Mouse (Mus musculus) left cerebral cortex, postnatal 10 days (tissue): ENCODE data around the gene Slc6a6. TPM values are rescaled to one million over a fixed set of nuclear protein-coding genes. Genes with fewer than 3 reads are reported as not detected.

Source experiments
- DNase-seq, 2 experiments: peaks; one replicate each; pipeline ENCODE4 v3.0.0; 2021 to 2022; ENCODE audit warnings: low spot score in 2 of 2, mixed read lengths in 1 of 2; ENCODE audit errors: extremely low spot score in 1 of 2
- intact Hi-C: fragments of 180-260 bp; cut with DNase I; formaldehyde crosslinking; loops from one replicate; pipeline ENCODE4 v1.15.1; 2025
- total RNA-seq, 2 experiments: library from RNA; stranded (reverse); gene quantifications; 2 replicates each; pipeline ENCODE4 v1.2.3; 2021

Gene Slc6a6
- total RNA-seq, 2 experiments from 2014 or later = 198 to 215 TPM

DNA sequence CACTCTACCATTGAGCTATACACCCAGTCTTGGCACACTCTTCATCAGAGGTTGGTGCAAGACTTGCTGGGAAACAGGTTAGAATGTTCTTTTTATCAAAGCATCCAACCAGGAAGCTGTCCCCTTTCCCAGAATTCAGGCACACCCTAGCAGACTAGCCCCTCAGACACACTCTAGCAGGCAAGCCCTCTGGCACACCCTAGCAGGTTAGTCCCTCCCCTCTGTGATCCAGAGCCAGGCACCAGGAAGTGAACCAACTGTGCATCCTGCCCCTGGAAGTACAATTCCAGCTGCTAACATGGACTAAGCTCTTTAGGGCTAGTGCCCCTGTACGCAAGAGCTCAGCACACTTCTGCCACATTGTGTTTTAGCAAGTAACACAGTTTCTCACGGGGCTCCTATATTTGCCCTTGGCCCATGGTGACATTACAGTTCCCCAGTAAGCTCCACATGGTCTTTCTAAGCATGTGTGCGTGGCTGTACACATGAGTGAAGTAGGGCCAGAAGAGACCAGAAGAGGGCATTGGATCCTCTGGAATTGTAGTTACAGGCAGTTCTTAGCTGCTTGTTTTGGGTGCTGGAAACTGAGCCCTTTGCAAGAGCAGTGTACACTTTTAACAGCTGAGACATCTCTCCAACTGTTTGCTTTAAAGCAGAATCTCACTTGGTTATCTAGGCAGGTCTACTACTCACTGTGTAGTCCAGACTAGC lies 17.7 kb upstream of the Slc6a6 start:
- intact Hi-C loops = no loop called here

DNA sequence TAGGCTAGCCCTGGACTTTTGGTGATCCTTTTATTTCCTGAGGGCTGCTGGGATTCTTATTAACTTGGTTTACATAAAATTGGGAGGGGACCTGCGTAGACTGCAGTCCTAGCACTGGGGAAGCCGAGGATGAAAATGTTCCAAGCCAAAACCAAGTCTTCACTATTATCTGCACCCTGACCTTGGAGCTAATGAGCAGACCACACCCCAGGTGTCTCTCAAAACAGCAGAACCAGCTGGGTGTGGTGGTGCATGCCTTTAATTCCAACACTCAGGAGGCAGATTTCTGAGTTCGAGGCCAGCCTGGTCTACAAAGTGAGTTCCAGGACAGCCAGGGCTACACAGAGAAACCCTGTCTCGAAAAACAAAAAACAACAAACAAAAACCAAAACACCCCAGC lies 16.7 kb upstream of the Slc6a6 start:
- DNase-seq = no peak
- intact Hi-C loops = no loop called here

More for the DNA sequence above, 17.7 kb upstream of the Slc6a6 start:
- no peak for DNase-seq

DNA sequence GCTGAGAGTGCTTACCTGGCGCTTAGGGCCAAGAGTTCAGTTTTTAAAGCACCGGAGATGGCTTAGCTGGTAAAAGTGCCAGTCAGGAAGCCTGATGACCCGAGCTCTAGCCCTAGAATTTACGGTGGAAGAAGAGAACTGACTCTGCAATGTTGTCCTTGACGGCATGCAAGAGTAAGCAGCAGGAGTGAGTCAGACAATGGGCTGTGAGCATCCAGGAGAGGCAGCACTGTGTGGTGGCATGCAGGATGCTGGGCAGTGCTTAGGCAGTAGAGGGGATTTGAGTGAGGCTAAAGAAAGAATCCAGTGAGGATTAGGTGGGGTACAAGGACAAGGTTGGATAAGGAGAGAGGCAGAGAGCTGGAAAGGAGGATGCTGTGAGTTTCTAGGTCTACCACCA lies 15.6 kb upstream of the Slc6a6 start:
- DNase-seq = no peak
- intact Hi-C loops = no loop called here

DNA sequence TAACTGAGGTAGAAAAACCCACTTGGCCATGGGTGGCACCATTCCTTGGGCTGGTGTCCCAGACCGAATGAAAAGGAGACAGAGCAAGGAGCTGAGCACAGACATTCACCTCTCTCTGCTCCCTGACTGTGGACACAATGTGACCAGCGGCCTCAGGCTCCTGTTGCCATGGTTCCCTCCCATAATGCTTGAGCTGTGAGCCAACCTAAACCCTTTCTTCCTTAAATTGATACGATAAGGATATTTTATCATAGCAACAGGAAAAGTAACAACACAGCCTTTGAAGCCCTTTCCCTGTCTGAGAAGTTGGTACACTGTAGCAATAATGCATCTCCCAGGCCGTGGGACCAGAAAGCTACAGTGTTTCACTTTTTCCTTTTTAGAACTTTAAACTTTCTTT lies 14.6 kb upstream of the Slc6a6 start:
- intact Hi-C loops = no loop called here
- no peak for DNase-seq

DNA sequence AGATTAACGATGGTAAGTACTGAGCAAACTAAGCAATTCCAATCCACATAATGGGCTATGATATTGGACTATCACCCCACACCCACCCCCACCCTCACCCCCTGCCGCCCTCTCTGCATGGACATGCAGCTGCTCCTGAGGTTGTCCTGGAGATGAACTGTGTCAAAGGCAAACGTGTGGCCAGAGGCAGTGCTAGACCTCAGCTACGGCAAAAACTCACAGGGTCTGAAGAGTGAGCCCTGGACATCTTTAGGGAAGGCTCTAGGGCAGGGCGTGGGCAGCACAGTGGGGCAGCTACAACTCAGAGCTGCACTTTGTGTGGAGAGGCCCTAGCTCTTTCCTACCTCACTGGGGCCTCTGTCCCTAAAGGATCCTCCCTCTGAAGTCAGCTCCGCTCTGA lies 13.6 kb upstream of the Slc6a6 start:
- no peak for DNase-seq
- intact Hi-C loops = no loop called here

DNA sequence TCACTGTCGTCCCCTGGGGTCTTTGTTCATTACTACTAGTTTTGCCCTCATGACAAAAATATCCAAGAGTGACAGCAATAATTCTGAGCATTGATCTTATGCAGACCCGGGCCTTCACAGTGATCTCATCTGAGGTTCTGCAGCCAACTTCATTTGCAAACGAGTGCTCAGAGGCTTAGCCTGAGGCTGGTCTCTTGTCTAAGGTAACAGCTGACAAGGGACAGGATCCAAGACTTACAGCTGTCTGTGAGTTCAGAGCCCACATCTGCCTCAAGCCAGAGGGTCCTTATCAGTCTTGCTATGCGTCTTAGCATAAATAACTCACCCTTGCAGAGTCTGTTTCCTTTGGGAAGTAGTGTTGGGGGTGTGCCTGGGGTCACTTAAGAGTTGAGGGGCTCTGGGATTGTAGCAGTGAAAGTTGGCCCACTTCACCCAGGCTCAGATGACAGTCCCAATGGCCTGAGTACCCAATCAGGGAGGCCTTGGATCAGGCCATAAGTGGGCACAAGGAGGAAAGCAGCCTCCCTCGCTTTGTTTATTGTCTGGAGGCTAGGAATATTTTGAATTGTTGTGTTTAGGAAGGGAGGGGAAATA lies 9.0 kb upstream of the Slc6a6 start:
- DNase-seq = no peak
- intact Hi-C loops = no loop called here

DNA sequence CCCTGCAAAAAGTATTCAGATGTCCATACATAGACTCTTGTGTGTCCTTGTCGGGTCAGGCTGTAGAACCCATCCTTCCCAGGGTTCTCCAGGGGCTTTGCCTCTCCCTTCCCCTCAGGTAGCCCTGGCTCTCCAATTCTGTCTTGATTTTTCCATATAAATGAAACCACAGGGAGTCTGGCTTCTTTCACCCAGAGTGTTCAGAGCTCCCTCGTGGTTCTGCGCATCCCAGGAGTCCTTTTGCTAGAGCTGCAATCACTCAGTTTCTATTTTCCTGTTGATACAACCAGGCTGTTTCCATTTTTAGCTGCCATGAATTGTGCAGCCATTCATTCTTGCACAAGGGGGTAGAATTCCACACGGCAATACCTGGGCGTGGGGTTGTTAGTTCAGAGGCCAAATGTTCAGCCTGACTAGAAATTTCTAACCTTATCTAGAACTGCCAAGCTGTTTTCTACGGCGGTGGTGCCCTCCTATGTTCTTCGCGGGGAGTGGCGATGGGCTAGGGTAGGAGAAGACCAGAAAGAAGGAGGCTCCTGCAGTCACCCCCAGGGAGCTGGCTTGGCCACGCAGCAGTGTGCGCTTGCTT lies 5.3 kb upstream of the Slc6a6 start:
- intact Hi-C loops = no loop called here
- DNase-seq = no peak

DNA sequence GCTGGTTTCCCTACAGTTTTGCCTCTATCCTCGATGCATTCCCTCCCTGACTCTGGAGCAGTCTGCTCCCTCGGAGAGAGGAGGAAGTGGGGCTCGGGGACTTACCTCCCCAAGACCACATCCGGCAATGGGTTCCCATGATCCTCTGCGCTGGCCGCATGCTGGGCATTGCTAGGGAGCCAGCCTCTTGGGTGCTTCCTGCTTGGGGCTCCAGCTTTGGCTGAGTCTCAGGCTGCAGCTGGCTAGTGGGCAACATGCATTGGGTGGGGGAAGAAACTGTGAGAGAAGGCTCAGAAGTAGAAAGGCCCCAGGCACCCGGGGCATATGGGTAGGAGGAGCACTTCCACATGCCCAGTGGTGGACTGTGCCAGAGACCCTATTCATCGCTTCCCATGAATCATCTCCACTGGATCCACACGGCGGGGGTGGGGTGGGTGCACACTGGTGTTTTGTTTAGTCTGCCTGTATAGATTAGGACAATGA lies 4.7 kb upstream of the Slc6a6 start:
- peak in 1 of 2 experiments; percentile 85 for DNase-seq

DNA sequence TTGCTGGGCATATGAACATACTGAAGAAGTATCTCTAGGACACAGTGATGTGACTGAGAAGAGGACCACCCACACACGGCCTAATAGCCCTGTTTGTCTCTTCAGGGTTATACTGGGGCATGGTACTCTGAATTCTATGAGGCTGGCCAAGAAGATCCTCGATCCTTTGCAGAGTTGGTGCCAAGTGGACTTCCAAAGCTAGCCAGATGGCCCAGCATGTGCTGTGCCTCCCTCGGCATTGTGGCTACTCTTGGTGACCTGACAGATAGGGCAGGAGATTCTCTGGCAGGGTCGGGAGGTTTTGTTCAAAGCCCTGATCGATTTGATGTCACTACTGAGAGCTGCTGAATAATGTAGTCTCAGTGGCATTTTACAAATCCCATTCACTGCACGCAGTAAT lies 4.1 kb upstream of the Slc6a6 start:
- intact Hi-C loops = loop anchor here (5.0 kb wide), 1 partner anchor 102 kb away; no protein-coding TSS in a partner anchor
- DNase-seq = no peak

More for the DNA sequence above, 4.7 kb upstream of the Slc6a6 start:
- intact Hi-C loops = no loop called here

DNA sequence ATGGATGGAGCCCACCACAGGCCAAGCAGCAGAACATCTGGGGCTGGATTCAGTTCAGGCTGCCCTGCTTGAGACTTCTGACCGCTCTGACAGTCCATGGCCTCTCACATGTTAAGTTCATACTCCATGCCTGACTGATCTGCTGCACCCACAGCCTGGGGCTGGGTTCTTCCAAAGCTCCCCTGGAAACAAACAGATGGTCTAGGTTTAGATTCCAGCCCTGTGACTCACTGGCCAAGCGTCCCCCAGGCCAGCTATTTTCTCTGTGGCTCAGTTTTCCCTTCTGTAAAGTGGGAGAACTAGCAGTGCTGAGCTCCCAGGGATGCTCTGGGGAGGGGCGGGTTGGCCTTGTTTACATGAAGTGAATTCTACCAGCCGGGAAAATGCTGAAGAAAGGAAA lies 2.0 kb upstream of the Slc6a6 start:
- DNase-seq = no peak
- intact Hi-C loops = loop anchor here (5.0 kb wide), 1 partner anchor 105 kb away; no protein-coding TSS in a partner anchor

DNA sequence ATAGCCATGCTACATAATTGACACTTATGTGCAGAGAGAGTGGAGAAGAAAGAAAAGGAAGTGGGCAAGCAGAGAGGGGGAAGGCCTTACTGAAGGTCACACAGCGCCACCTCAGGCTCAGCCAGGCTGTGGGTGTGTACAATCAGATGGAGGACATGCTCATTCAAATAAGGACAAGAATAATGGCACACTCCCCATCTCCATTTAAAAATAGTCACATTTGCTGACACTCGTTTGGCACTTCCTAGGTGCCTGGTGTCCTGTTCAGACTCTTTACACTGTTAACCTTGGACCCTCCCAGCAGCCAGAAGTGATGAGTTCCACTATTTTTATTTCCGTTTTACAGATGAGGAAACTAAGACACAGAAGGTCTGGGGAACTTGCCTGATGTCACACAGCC lies 732 bp upstream of the Slc6a6 start:
- DNase-seq = no peak
- intact Hi-C loops = loop anchor here (5.0 kb wide), 1 partner anchor 106 kb away; no protein-coding TSS in a partner anchor

DNA sequence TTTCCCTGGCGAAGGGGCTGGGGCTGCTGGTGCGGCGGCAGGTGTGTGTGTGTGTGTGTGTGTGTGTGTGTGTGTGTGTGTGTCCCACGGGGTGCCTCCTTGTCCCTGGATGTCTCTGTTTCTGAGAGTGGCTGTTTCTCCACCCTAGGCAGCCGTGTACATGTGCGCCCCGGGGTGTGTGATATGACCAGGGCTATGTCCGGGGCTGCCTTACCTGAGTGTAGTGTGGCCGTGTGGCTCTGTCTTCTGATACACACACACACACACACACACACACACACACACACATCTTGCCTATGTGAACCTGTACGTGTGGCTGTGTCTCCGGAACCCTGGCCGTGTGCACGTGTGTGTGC lies 599 bp downstream of the Slc6a6 start:
- intact Hi-C loops = loop anchor here (5.0 kb wide), 1 partner anchor 107 kb away; no protein-coding TSS in a partner anchor
- peak in 1 of 2 experiments; percentile 36 for DNase-seq

DNA sequence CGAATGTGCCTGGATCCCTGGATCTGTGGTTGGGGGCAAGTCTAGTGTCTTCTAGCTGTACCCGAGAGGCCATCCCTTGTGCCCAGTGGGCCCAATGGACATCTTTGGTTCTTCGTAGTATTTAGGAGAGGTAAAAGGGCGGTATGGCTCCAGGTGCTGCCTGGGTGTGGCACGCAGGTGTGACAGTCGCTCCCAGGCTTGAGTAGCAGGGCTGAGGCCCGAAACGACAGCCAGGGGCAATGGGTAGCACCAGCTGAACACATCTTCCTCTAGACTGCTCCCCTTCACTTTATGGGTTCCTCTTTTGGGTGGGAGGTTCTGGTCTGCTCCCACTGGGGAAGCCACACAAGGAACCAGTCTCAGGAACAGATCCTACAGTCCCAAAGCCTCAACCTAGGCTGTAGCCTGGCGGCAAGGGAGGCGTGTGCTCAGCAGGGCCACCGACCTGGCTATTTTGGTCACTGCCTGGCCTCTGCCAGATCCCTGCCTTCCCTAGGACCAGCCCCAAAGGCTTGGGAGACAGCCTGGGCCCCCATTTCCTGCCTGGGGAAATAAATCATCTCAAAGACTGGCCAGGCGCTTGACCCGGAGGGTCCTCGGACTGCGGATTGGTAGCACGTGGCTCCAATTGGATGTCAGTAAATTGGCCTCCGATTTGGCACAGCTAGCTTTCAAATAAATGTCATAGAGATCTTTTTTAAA lies 1.1 kb downstream of the Slc6a6 start:
- DNase-seq = peak in 1 of 2 experiments; percentile 53
- intact Hi-C loops = loop anchor here (5.0 kb wide), 2 partner anchors 37 to 108 kb away; no protein-coding TSS in a partner anchor

DNA sequence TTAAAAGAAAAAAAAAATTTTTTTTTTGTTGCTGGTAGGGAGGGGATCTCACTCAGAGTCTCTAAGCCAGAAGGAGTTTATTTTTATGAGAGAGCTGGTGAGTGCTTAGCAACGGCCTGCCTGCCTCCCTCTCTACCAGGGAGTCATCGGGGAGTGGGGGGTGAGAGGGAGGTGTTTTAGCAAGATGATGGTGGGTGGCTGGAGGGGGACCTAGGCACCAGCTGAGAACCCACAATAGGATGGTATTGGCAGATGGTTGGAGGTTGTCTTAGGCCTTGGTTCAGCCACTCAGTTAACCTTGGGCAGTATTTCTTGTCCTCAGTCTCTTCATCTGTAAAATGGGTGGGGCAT lies 1.7 kb downstream of the Slc6a6 start:
- peak in 1 of 2 experiments; percentile 57 for DNase-seq
- intact Hi-C loops = loop anchor here (5.0 kb wide), 1 partner anchor 37 kb away; no protein-coding TSS in a partner anchor

DNA sequence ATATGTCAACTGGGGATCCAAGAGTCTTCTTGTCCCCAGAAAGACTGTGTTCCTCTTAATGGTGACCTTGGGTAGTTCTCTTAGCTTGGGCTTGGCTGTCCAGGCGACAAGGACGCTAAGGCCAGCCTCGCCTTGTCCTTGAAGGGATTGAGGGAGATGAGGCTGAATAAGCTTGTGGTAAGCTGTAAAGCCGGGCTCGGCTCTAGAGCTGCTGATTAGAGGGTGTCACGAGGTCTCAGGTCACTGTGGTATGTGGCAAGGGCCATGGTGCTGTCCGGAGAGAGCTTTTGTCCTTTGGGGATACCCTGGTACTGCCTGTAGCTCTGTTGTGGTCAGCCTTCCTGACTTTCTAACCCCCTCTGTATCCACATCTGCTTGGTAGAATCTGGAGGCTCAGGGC lies 2.0 kb downstream of the Slc6a6 start:
- intact Hi-C loops = loop anchor here (5.0 kb wide), 1 partner anchor 36 kb away; no protein-coding TSS in a partner anchor
- DNase-seq = no peak

DNA sequence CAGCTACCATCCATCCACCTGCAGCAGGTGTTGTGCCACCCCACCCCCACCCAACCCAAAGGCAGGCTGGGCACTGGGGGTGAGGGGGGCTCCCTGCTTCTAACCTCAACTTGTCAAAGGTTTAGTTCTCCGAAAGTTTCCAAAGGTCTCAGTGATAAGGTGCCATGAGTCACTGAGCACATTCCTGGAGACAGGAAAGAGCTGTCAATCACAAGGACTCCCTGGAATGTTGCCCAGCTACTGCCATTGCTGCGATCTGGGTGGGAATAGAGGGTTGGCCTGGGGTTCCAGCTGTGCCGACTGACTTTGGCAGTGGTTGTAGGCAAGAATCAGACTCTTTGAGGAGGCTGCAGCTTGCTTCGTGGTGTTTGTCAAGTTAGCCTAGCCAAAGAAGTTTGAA lies 2.7 kb downstream of the Slc6a6 start:
- DNase-seq = peak in 1 of 2 experiments; percentile 81
- intact Hi-C loops = loop anchor here (5.0 kb wide), 1 partner anchor 36 kb away; no protein-coding TSS in a partner anchor

DNA sequence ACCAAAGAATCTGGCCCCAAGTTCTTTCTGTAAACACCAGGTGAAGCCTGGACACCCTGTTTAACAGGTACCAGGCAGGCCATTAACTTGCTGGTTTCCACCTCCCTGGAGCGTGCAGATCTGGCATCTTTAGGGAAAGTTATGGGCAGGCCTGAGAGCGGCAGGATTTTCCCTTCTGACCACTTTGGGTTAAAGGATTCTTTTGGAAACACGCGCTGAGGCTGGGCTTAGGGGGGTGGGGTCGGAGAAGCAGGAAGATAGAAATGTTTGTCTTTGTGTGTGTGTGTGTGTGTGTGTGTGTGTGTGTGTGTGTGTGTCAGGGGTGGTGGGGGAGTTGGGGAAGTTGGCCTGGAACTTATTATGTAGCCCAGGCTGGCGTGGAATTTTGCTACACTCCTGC lies 4.2 kb downstream of the Slc6a6 start:
- no peak for DNase-seq
- intact Hi-C loops = loop anchor here (5.0 kb wide), 1 partner anchor 34 kb away; no protein-coding TSS in a partner anchor

DNA sequence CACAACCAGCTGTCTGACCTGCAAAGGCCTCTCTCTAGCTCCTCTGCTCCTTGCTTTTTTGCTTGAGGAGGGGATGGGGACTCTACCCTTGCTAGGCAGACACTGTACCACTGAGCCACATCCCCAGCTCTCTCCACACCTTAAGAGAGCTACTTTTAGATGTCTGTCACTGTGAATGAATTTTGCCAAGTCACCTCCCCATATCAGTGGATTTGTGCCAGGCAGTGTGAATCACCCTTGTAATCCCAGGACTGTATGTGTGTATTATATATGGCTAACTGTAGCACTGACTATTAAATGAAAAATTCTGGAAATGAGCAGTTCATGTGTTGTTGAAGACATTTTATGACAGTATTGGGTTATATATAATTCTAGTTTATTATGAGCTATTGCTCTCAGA lies 5.4 kb downstream of the Slc6a6 start:
- intact Hi-C loops = loop anchor here (5.0 kb wide), 1 partner anchor 33 kb away; no protein-coding TSS in a partner anchor

DNA sequence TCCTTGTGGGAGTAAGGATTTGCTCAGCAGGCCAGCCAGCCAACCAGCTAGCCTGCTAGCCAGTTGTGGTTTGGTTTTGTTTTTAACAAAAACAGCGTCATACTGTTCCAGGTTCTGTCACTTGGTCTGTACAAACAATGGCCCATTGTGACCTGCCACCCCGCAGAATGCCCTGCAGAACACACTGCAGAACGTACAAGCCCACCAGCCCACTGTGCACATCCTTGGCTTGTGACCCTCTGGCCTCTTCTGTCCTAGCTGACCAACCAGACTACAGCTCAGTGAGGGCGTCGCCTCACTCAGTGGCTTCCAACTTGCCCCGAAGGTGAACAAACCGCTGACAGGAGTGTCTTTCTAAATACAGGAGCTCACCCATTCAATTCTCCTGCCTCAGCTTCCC lies 6.4 kb downstream of the Slc6a6 start:
- DNase-seq = no peak
- intact Hi-C loops = no loop called here

More for the DNA sequence above, 5.4 kb downstream of the Slc6a6 start:
- DNase-seq = no peak
